Mouse (Mus musculus) testis, postnatal 14 days (tissue): ENCODE data around the gene Tnfrsf12a.
A peak's percentile ranks its signal among the peaks of the same experiment; 100 is the strongest.

Source experiments
- DNase-seq: peaks from one replicate; pipeline ENCODE4 v3.0.0; 2021; ENCODE audit warnings: low spot score

Tnfrsf12a gene

GRCm38 (mm10) chr17:23677236-23677679 lies at the start of gene Tnfrsf12a:
Gene Tnfrsf12a, minus strand, starts transcription at chr17:23677468.
- DNase-seq, result peak; percentile 81

DNA sequence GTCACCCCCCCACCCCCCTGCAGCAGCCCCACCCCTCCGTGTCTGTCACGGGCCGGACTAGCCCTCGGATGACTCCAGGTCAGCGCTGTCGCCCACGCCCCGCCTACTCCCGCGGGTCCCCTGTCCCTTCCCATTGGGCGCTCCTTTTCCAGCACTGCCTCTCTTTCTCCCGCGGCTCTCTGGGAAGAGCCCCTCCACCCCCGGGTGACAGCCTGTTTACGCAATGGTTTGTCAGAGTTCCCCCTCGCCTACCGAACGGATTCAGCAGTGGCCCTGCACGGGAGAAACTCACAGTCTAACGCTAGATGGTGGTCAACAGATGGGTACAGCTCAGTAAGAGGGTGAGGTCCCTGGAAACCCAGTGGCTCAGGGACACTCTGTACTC lies 49.5 kb upstream of the Tnfrsf12a start:
- peak; percentile 64 for DNase-seq

DNA sequence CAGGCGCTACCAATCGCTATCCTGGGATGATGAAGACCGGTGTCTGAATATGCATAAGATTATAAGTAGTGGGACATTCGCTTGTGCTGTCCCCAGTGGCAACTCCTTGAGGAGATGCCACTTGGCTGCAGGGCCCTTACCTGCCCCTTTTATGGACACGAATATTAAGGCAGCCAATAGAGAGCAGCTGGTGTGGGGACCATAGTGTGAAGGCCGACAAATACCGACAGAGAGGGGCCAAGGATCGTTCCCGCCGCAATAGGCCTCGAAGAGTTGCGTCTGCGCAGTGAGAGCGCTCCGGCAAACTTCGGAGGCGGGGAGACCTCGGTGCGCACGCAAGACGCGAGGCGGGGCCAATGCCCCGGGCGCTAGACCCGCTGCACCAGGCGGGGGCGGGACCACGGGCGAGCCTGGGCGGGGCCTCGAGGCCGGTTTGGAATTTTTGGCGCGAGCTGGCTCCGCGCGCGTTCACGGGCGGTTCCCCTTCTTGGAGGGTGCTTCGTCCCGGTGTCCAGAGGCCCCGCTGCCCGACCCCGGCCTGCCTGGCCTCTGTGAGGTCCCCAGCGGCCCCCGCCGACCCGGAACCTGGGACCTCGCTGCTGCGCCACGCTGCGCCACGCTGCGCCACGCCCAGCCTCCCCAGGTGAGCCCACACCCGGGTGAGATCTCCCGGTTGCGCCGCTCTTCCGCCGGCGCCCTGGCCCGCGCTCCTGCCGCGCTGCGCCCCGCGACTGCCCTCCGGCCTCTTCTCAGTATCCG lies 48.9 kb upstream of the Tnfrsf12a start, which contains the start of gene Pkmyt1:
Gene Pkmyt1, plus strand, starts transcription at position 338 of the 759 bp plus-strand sequence.
- DNase-seq, result peak; percentile 90

DNA sequence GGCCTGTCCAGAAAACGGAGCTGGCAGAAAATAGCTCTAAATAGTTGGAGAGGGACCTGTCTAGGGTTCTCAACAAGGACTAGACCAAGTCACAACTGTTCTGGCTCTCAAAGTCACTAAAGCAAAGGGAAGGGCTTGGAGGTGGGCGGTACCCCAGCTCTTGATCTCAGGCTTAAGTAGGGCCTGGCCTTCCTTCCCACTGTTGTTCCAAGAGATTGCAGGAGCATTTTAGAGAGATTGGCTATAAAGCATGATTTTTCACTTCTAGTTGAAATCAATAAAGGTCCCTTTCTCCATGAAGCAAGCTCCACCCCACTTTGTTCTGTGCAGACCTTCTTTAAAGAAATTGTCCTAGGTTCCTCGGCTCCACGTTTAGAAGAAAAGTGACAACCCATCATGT lies 48.2 kb upstream of the Tnfrsf12a start:
- DNase-seq, result no peak

- DNase-seq, result no peak
These were observed 45.3 kb upstream of the Tnfrsf12a start, which contains the start of gene 1520401A03Rik for GRCm38 (mm10) chr17:23722376-23723125. Gene 1520401A03Rik, minus strand, starts transcription at chr17:23722783.

DNA sequence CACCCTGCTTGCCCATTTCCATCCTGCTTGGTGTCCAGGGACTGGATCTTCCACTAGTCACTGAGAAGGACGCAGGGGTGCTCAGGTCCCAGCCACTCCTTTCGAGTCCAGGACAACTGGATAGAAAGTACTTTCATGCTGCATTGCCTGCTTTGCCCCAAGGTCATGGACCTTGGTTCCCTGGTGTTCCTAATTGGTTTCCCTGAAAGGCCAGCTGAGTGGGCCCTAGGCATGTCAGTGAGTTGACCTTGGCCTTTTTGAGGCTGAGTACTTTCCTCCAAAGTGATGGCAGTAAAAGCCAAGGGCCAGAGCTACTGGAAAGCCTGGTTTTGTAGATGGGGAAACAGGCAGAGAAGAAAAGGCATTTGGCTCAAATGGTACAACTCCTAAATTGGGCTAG lies 44.6 kb upstream of the Tnfrsf12a start:
- no peak for DNase-seq

DNA sequence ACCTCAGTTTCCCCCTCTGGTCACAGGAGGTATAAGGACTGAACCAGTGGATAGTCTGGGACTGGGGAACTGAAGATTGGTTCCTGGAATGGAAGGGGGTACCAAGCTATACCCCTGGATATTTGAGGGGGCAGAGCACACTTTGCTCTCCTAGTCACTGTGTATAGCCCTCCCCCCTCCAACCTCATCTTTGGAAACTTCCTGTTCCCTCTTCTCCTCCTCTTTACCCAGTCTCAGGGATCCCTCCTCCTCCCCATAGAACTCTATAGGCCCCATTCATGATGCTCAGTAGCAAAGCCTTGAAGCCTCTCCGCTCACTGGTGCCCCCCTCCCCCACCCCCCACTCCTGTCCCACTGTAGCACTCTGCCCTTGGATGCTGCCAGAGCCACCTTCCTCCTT lies 42.2 kb upstream of the Tnfrsf12a start:
- no peak for DNase-seq

DNA sequence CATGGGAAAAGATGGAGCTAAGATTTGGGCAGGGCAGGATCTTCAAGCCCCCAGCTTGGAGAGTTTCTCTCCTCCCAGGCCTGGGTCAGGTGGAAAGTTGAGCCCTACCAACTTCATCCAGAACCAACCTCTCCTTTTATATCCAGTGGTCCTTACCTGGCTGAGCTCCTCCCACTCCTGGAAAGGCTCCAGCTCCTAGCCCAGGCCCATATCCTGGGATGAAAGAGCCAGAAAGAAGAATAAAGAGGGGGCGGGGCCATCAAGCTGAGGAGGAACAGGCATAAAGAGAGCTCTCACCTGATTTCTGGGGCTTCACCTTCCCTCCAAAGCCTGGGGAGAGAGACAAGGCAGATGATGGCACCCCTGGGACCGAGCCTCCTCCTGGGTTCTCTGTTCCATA lies 39.7 kb upstream of the Tnfrsf12a start:
- no peak for DNase-seq

DNA sequence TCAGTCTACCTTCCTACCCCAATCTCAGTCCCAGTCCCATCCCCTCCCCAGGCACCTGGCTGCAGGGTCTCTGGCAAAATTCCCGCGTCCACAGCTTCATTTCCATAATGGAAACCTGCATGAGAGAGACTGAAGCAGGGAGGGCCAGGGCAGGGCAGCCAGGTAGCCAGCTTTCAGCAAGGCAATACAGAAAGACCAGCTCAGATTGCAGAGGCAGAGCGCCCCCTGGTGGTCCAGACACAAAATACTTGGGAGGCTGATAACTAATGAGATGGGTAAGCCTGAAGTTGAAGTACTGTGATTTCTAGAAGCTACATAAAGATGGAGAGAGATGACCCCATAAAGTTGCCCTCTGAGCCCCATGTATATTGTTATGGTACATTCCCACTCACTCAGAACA lies 28.9 kb upstream of the Tnfrsf12a start:
- DNase-seq, result peak; percentile 62

GRCm38 (mm10) chr17:23705525-23706104 lies 28.3 kb upstream of the Tnfrsf12a start:
- no peak for DNase-seq

DNA sequence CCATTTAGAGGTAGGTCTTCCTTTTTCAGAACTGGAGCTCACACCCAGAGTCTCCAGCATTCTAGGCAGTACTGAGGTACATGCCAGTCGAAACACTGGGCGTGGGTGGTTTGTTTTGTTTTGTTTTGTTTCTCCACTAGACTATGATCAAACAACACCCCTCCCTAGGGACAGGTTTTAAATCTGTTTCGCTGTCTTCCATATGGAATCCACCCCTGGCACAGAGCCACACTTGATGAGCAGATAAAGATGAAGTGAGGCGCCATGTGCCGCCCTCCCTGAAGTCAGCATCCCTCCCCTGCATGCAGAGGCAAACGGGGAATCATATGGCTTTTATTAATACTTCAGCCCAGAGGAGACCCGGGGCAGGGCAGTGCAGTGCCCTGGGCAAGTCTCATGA lies 27.5 kb upstream of the Tnfrsf12a start:
- no peak for DNase-seq

- DNase-seq, result no peak
These were observed 26.0 kb upstream of the Tnfrsf12a start for GRCm38 (mm10) chr17:23703301-23703700.

DNA sequence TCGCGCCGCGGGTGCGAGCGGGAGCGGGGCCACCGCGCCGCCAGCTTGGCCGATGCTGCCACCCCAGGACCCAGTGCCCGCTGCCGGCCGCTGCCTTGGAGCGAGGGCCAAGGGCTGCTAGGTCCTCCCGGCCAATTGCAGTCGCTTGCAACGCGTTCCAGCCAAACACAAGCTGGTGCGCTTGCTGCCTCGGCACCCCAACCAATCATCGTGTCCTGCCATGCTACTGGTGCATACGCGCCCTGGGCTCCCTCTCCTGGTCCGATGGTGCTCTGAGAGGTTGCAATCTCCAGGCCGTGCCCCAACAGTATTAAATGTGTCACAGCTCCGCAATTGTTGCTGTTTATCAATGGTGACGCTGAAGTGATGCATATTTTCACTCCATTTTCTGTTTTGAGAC lies 22.8 kb upstream of the Tnfrsf12a start:
- peak; percentile 86 for DNase-seq

- no peak for DNase-seq
These were observed 22.1 kb upstream of the Tnfrsf12a start for GRCm38 (mm10) chr17:23699131-23700077.

GRCm38 (mm10) chr17:23695801-23696200 lies 18.5 kb upstream of the Tnfrsf12a start:
- no peak for DNase-seq

DNA sequence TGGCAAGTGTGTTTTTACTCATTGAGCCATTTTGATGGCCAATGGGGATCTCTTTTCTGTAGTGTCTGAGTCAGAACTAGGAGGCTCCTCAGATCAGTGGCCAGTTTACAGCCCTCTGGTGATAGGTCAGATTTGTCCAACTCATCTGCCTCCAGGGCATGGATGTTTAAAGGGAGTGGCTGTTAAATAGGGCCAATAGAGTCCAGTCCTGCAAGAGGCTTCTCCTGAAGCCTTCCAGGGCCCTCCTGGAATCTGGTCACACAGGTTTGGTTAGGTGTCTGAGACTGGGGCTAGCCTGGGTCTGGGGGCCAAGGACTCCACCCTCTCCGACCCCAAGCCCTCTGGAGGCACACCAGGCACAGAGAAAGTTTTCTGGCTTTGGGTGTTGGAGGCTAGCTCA lies 17.2 kb upstream of the Tnfrsf12a start:
- no peak for DNase-seq

DNA sequence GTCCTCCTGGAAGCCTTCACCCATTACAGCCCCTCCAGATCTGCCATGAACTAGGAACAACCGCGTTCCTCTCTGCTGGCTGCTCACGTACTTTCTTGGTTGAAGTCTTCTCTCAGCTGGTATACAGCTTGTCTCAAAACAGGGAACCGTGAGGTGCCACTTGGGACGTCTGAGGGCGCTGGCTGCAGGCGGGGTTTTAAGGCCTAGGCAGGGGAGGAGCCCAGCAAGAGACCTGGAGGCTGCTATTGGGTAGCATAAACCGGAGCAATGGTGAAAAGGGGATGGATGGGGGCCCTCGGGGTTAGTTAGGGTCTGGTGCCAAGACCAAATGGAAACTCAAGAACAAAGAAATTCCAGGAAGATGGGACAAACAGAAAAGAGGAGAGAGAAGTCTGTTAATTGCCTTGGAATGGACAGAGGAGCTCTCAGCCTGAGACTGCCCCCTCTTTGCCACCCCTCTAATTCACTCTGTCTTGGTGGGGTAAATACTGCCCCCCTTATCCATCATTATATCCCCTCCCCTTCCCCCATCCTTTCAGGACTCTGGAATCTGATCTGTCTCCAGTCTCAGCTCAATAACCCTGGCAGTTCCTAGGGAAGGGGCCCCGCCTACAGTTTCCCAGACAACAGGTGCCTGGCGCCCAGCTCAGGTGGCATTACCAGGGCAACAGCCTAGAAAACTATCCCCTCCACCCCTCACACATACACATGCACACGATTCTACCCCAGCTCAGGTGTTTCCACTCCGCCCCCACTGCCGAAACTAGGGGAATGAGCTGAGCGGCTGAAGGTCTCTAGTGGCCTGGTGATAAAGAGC lies 6.8 kb upstream of the Tnfrsf12a start, which contains the start of gene Cldn9:
Gene Cldn9, minus strand, starts transcription at position 171 of the 817 bp plus-strand sequence.
- DNase-seq, result no peak

DNA sequence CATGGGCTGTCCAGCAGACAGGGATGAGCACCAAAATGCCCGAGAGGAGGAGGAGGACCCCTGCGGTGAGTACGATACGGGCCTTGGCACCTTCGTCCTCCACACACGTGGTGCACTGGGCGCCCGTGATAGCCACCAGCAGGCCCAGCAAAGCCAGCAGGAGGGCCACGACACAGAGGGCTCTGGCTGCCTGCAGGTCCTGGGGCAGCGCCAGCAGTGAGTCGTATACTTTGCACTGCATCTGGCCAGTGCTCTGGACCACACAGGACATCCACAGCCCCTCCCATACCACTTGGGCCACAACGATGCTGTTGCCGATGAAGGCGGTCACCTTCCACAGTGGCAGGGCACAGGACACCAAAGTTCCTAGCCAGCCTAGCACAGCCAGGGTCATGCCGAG lies 6.0 kb upstream of the Tnfrsf12a start:
- DNase-seq, result no peak

DNA sequence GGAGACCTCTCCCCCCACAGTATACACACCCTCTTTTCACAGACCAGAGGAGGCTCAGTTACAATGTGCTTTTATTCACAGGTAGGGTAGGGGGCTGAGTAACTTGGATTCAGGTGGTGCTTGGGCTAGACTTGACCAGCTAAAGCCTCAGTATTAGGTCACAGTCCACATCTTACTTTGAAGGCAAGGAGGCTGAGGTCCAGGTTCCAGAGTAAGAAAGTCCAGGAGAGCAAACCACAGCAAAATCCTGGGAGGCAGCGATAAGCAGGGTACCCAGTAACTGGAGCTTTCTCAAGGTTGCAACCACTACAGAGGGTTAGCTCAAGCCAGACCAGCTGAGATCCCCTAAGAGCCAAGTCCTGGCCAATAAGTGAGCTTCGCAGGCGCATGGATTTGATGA lies 5.3 kb upstream of the Tnfrsf12a start:
- no peak for DNase-seq

DNA sequence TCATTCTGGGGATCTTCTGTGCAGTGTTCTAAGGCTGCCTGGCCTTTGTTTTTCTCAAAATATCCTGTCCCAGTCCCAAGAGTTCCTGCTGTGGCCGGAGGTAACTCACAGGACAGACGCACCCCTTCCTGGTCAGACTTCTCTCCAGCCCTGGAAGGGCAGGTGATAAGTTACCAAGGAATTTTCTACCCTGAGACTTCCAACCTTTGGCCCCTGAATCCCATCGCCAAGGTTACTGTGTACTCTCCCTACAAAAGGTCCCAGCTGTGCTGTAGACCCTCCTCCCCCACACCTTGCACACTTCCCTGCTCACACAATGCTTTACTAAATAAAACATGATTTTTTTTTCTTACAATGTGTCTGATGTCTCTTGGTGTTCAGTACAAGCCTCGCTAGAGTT lies 4.8 kb upstream of the Tnfrsf12a start:
- DNase-seq, result no peak

DNA sequence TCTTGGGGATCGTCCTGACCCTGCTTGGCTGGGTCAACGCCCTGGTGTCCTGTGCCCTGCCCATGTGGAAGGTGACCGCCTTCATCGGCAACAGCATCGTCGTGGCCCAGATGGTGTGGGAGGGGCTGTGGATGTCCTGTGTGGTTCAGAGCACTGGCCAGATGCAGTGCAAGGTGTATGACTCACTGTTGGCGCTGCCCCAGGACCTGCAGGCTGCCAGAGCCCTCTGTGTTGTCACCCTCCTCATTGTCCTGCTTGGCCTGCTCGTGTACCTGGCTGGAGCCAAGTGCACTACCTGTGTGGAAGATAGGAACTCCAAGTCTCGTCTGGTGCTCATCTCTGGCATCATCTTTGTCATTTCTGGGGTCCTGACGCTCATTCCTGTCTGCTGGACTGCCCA lies 3.8 kb upstream of the Tnfrsf12a start:
- DNase-seq, result no peak
